Mouse (Mus musculus): ENCODE measurements around the gene Atp2c2. TPM values are rescaled to one million over a fixed set of nuclear protein-coding genes. Genes with fewer than 3 reads are reported as not detected.

Atp2c2 gene
- total RNA-seq, 1 experiment from 2014 or later = not detected

DNA sequence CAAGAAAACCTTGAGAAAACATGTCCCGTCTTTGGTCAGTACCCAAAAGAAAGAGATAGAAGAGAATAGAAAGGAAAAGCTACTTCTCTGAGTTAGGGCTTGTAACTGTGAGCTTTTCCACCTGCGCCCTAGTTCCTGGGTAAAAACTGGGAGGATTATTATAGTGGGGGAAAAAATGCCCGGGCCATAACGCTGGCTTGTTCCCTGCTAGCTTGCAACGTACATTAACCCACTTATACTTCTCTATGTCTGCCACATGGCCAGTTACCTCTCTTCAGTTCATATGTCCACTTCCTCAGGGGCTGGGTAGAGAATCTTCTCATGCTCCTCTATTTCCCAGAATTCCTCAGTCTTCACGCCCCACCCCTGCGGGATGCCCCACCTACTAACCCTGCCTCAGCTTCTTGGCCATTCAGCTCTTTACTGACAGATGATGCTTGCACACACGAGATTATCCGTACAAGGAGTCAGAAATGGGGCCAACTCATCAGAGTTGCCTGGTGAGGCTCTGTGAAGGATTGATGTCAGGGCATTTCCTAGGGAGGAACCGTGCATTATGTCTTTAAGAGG lies 36.6 kb downstream of the Atp2c2 start:
- ATAC-seq (replicated peaks; ENCODE audit: insufficient number of reproducible peaks, low FRiP score, low TSS enrichment, poor library complexity, severe bottlenecking) = no peak

DNA sequence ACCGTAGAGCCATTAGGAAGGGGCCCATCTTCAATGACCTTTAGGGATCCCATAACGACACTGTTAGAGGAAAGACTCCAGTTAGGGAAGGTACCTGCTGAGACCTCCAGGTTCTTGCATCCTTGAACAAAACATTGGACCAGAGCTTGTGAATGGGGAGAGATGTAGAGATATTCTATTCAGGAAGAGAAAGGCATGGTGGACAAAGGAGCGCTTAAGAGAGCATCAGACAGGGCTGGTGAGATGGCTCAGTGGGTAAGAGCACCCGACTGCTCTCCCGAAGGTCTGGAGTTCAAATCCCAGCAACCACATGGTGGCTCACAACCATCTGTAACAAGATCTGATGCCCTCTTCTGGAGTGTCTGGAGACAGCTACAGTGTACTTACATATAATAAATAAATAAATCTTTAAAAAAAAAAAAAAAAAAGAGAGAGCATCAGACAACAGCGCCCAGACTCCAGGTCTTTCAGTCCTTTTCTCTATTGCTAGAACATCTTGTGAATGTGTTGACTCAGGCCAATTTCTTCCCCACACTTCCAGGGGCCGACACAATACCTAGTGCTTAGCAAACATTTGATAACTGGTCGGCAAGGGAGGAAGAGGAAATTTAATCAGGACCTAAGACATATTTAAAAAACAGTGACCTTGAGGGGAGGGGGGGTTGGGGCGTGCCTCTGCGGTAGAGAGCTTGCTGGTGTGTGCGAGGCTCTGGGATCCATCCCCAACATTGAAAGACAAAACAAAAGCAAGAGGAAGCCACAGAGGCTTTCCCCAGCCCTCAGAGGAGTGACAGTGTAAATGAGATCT lies 37.5 kb downstream of the Atp2c2 start:
- ATAC-seq (replicated peaks; ENCODE audit: insufficient number of reproducible peaks, low FRiP score, low TSS enrichment, poor library complexity, severe bottlenecking) = no peak

DNA sequence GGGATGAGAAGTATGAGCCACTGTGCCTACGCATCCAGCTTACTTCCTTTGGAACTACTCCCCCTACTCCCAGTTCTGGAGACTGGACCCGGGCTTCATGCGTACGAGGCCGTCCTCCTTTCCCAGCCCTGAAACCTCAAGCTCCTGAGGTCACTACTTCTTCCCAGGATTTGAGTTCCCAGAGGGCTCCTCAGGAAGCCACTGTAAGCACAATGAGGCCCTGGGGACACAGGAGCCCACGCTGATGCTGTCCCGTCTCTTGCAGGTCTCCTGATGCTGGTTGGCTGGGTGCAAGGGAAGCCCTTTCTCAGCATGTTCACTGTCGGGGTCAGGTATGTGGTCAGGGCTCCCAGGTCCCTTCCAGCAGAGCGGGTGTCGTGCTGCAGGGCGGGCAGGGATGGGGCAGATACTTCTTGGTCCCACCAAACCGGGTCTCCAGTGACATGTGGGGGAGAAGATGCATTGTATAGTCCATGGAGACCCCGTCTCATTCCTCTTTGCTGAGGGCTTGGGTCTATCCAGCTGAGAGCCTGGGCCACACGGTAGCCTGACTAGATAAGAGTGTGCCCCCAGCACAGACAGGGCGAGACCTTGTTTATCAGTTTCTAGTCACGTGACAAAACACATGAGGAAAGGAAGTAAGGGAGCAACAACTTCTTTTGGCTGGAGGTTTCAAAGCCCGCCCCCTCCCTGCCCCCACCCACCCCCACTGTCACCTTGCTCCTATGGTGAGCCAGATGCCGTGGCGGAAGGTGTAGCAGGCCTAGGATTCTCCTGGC lies 38.5 kb downstream of the Atp2c2 start:
- no peak for ATAC-seq (replicated peaks; ENCODE audit: insufficient number of reproducible peaks, low FRiP score, low TSS enrichment, poor library complexity, severe bottlenecking)

DNA sequence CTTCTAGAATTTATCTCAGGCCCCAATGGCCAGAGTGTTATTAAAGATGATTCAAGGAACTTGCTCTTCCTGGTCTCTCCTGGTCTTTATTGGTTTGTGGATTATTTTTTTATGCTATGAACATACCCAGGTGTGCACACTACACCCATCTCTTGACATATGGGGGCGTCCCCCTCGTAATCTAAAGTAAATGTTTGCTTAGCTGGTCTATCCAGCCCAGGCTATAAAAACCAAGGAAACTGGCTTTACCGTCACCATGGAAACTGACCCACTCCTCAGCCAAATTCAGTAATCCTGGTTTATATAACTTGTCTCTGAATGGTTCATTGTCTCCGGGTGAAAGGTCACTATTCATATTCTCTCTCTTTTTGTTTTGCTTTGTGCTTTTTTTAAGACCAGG lies 40.8 kb downstream of the Atp2c2 start:
- no peak for ATAC-seq (replicated peaks; ENCODE audit: insufficient number of reproducible peaks, low FRiP score, low TSS enrichment, poor library complexity, severe bottlenecking)

DNA sequence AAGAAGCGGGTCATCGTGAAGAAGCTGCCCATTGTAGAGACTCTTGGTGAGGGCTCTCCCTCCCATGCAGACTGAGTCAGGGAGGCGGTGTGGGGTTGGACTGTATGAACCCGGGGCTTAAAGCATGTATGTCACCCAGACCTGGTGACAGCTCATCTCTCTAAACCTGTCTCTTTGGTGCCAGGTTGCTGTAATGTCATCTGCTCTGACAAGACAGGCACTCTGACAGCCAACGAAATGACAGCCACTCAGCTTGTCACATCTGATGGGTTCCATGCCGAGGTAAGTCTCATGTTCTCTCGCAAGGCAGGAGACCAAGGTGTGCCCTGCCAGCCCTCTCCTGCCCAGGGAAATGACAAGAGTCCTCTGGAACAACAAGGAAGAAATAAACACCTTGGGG lies 42.6 kb downstream of the Atp2c2 start:
- ATAC-seq (replicated peaks; ENCODE audit: insufficient number of reproducible peaks, low FRiP score, low TSS enrichment, poor library complexity, severe bottlenecking) = no peak

DNA sequence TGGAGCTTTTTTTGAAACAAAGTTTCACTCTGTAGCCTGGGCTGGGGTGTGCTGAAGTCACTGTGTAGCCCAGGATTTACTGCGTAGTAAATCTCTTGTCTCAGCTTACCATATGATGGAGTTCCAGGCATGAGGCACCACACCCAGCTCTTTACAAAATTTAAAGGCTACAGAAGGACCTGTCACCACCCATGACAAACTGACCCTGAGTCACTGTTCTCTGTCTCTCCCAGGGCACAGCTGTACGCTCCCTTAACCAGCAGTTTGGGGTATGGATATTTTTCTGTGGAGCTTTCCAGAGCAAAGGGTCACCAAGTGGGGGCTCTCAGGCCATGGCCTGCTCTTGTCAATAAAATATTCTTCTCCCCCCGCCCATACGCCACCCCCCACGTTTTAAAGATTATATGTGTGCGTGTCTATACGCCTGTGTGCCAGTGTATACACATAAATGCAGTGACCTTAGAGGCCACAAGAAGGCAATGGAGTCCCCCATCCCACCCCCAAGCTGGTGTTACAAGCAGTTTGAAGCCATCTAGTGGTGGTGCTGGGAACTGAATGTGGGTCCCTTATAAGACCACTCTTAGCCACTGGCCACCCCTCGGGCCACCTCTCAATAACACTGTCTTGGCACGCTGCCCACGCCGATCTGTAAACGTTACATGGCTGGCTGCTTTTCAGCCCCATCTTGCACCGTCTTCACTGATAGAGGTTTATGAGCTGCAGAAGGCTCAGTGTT lies 43.6 kb downstream of the Atp2c2 start:
- ATAC-seq (replicated peaks; ENCODE audit: insufficient number of reproducible peaks, low FRiP score, low TSS enrichment, poor library complexity, severe bottlenecking) = no peak

DNA sequence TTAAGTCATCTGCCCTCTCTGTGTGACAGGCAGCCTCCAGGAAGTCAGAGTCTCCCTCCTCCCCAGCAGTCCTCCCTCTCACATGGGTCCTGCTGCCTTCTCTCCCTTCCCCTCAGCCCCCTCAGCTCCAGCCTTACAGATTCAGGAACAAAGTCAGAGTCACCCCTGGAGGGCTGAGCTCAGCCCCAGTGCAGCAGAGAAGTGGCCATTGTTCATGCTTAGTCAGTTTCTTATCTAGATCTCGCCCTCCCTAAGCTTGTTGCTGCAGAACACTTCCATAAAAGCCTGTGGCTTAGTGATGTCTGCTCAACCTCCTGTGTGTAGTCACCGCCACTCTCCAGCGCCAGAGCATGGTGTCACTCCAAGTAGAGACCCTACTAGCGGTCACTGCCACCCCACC lies 44.8 kb downstream of the Atp2c2 start:
- no peak for ATAC-seq (replicated peaks; ENCODE audit: insufficient number of reproducible peaks, low FRiP score, low TSS enrichment, poor library complexity, severe bottlenecking)

DNA sequence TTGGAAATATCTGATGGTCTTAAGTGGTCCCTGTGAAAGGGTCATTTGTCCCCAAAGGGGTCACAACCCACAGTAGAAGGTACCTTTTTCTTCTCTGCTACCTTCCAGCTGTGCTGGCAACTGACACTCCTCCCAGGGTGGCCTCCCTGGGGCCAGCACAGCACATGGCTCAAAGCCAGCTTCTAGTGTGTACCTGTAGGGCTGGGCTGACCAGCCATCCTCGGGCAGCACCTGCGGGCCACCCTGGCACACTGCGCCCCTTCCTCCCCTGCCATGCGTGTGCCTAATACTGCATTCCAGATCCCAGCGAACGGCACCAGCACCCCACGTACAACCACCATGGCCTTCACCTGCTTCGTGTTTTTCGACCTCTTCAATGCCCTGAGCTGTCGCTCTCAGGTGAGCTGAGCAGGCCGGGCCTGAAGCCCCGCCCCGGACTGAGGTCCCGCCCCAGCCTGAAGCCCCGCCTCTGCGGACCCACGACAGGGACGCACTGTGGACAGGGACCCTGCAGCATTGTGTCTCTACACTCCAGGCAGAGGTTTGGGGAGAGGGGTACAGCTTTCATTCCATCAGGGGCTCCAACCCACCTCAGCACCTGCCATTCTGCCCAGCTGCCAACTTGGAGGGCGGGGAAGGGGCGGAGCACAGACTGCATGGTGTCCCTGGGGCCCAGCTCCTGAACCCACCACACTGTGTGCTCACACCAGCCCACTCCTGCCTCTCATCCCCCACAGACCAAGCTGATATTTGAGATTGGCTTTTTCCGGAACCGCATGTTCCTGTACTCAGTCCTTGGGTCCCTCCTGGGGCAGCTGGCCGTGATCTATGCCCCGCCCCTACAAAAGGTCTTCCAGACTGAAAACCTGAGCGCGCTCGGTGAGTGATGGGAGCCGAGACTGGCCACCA lies 55.7 kb downstream of the Atp2c2 start:
- ATAC-seq (replicated peaks; ENCODE audit: insufficient number of reproducible peaks, low FRiP score, low TSS enrichment, poor library complexity, severe bottlenecking) = peak; percentile 19; the same call in 1 of the 2 replicates

DNA sequence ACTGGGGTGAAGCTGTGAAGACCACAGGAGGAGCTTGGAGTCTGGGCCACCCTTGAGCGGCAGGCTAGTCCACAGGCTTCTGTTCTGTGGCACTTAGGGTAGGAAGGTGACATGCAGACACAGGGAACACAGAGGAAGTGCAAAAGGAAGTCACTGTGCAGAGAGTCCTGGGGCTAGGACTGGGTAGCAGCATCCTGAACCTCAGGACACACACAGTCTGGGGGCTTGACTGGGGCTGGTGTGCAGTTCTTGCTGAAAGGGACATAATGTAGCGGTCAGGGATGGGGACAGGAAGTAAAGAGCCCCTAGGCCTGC lies 56.3 kb downstream of the Atp2c2 start:
- ATAC-seq (replicated peaks; ENCODE audit: insufficient number of reproducible peaks, low FRiP score, low TSS enrichment, poor library complexity, severe bottlenecking) = no peak

DNA sequence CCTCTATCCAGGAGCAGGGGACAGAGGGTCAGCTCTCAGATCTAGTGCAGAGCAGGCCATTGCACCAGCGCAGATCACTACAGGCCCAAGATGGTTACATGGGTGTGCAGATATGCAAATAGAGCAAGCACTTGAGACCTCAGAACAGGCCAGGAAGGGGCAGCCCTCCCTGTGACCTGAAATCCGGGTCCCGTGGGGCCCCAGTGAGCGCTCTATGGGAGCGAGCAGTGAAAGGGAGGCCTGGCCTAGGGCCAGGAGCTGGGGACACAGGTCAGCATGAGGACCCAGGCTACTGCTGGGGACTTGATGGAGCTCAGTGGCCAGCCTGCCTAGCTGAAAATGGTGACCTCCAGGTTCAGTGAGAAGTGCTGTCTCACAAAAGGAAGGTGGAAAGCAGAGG lies 56.7 kb downstream of the Atp2c2 start:
- no peak for ATAC-seq (replicated peaks; ENCODE audit: insufficient number of reproducible peaks, low FRiP score, low TSS enrichment, poor library complexity, severe bottlenecking)

DNA sequence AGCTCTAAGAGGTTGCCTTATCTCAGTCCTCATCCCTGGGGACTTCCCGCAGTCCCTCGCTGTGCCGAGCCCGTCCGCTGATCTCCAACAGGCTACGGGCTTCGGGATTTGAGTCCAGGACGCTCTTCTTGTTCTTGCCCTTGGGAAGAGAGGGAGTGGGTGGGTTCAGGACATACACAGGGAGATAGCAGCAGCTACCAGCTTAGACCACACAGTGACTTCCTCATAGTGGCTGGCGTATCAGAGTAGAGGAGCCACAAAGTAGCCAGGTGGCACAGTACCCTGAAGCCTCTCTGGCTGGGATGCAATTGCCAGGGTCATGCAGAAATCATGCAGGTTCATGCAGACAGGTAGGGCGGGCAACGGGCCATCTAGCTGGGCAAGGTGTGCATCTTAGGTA lies 61.9 kb downstream of the Atp2c2 start:
- no peak for ATAC-seq (replicated peaks; ENCODE audit: insufficient number of reproducible peaks, low FRiP score, low TSS enrichment, poor library complexity, severe bottlenecking)

DNA sequence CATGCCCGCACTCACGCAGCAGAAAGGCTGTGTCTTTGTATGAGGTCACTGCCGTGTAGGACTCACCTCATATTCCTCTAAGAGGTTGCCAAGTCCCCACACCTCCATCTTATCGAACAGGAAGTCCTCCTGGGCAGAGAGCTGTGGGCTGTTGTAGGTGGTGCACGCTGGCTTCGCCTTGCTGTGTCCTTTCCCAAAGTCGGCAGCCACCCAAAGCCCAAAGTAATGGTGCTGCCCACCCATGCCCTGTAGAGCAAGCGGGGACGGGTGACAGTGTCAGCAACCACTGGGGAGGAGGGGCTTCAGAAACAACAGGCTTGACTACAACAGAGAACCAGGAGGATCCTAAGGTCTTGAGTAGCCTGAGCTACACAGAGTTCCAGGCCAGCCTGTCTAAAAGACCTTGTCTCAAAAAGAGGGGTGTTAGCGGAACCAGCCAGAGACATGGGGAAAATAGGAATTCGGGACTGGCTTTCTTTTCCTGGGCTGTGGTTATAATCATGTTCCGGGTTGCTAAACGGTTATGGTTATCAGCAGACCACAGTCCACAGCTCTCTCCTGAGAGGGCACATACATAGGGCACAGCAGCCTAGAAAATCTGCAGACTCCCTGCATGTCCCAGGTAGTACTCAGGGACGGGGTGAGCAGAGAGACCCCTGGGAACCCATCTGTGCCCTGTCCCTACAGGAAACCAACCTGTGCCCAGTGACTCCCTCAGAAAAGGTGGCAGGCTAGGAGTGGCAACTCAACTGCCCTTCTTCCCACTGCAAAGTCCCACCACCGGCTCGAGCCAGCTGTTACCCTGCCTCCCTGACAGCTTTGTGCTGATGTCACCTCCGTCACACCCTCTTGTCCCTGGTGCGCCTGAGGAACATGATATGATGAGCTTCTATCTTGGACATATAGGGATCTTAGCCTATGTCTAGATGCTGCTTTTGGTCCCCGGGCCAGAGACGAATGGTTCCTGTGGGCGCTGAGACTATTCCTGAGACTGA lies 62.7 kb downstream of the Atp2c2 start:
- no peak for ATAC-seq (replicated peaks; ENCODE audit: insufficient number of reproducible peaks, low FRiP score, low TSS enrichment, poor library complexity, severe bottlenecking)

DNA sequence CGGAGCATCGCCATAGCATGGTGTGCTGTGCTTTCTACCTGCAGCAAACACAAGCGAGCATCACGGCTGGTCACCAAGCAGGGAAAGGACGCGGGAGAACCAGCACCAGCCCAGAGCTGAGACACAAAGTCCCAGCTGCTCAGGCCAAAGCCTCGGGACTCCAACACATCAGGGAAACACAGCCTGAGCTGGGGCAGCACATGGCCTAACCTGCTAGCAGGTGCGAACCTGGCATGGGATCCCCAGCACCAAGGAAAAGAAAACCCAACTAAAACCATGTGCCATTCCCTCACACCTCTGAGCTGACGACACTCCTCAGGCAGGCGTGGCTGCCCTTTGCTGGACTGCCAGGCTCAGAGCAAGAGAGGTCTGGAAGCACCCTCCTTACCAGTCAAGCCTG lies 65.5 kb downstream of the Atp2c2 start:
- ATAC-seq (replicated peaks; ENCODE audit: insufficient number of reproducible peaks, low FRiP score, low TSS enrichment, poor library complexity, severe bottlenecking) = no peak

DNA sequence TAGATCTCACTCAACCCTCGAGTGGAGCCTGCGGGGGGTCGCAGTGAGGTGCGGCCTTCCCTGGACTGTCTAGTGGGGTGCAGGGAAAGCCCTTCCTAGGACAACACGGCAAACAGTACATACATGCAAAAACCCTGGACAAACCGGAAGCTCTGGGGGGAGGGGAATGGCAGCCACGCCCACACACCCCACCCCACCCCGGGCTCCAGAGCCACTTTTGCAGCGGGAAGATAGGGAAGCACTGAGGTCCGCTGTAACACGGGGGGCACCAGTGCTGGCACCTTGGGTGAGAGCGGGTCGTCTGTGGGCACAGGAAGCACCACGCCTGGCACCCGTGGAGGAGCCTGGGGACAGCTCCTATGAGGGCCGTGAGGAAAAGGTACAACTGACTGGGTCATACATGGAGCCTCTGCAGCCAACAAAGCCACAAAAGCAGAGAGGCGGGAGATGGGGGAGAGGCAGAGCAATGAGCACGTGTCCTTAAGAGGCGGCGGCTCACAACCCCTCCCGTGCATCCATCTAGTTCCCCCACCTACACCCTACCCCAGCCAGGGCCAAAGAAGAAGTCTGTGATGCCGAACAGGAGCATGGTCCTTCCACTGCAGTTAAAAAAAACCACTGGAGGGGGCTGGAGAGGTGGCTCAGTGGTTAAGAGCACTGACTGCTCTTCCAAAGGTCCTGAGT lies 66.1 kb downstream of the Atp2c2 start:
- ATAC-seq (replicated peaks; ENCODE audit: insufficient number of reproducible peaks, low FRiP score, low TSS enrichment, poor library complexity, severe bottlenecking) = no peak

DNA sequence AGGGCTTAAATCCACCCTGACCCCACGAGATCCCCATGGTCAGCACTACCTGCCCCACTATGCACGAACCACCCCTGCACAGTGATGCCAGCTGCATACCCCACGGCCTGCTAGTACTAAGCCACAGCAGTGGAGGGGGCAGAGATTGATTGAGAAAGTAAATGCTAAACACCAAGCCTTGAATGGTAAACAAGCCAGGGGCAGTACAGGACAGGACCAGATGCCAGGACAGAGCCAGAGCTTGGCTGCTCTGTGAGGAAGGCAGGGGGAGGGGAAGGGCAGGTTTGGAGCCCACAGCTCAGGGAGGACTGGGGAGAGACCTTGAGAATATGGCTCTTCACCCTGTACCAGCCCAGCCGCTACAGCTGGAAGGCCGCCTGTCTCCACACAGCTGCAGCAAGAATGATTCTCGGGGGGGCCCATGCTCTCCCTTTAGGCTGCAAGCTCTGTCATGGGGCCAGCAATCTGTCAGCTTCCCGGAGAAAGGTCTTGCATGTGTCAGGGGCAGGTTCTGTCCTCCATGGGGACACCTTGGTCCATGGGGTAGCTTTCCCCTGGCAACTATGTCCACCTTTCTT lies 76.9 kb downstream of the Atp2c2 start:
- no peak for ATAC-seq (replicated peaks; ENCODE audit: insufficient number of reproducible peaks, low FRiP score, low TSS enrichment, poor library complexity, severe bottlenecking)

DNA sequence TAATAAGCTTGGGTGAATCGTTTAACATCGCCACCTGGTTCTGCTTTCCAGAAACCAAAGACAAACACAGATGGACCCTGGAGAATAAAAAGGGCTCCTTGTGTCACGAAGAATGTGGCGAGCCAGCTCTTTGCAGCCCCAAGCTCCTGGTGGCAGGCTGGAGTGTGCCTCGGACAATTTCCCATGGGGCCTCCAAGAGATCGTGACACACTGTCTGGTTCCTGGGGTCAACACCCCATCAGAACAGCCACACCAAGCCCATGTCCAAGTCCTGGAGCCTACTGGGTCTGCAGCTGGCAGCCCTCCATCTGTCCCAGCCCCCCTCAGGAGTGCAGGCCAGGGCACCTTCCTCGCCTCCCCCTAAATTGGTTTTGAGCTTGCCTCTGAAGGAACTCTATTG lies 78.0 kb downstream of the Atp2c2 start:
- ATAC-seq (replicated peaks; ENCODE audit: insufficient number of reproducible peaks, low FRiP score, low TSS enrichment, poor library complexity, severe bottlenecking) = no peak
